Mouse (Mus musculus): ENCODE results near the gene Ppp1r26. TPM values are rescaled to one million over a fixed set of nuclear protein-coding genes. Genes with fewer than 3 reads are reported as not detected.
A peak's percentile ranks its signal among the peaks of the same experiment; 100 is the strongest.
"Not testable (repeated sequence)": the region's sequence is repeated elsewhere in the genome, so short reads cannot be mapped to it uniquely, and the experiment has no call there.

The Ppp1r26 gene
- total RNA-seq, 2 experiments from 2014 or later, result 11.5 to 12.0 TPM

GRCm38 (mm10) chr2:28440842-28441241 is 5.8 kb upstream of the Ppp1r26 start:
- no peak for DNase-seq (ENCODE audit: low spot score in 2 of 2)

DNA sequence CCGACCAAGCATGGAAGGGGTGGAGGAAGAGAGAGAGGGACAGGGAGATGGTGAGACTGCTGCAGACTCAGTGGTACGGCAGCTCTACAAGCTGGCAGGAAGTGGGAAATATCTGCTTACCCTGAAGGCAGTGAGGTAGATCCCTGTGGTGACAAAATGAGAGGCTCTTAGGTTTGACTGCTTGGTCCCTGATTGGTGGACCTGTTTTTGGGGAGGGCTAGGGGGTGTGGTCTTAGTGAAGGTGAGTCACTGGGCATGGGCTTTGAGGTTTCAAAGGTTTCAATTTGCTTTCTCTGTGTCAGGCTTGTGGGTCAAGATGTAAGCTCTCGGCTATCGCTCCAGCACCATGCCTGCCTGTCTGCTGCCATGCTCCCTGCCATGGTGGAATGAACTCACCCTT is 1.5 kb upstream of the Ppp1r26 start:
- DNase-seq (ENCODE audit: low spot score in 2 of 2), result no peak

GRCm38 (mm10) chr2:28446181-28446514 is 452 bp upstream of the Ppp1r26 start:
- no peak for DNase-seq (ENCODE audit: low spot score in 2 of 2)

DNA sequence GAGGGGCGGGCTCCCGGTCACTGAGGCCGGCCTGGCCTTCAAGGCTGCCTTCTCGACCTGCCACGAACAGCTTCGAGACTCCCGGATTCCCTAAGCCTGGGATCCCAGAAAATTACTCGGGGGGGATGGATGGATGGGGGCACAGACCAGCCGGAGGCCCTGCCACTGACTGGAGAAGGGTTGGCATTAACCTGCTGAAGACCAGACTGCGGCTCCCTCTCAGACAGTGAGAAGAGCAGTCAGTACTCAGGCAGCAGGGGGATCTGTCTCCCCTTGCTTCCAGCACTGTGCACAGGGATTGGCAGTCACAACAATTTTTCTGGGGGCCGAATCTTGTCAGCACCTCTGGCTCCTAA is 693 bp downstream of the Ppp1r26 start:
- no peak for DNase-seq (ENCODE audit: low spot score in 2 of 2)

DNA sequence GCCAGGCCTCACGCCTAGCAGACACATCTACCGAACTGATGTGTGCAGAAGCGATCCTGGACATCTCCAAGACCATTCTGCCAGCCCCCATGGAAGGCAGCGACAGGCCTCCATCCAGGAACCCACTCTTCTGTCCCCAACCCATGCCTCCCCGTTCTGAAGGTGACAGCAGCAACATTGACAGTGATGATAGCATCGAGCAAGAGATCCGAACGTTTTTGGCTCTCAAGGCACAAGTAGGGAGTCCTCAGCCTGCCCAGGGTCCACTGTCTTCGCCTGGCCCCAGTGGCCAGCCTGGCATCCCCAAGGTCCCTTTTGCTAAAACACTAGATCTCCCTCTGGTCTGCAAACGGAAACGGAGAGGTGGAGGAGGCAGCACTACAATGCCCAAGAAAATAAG is 5.1 kb downstream of the Ppp1r26 start:
- no peak for DNase-seq (ENCODE audit: low spot score in 2 of 2)

DNA sequence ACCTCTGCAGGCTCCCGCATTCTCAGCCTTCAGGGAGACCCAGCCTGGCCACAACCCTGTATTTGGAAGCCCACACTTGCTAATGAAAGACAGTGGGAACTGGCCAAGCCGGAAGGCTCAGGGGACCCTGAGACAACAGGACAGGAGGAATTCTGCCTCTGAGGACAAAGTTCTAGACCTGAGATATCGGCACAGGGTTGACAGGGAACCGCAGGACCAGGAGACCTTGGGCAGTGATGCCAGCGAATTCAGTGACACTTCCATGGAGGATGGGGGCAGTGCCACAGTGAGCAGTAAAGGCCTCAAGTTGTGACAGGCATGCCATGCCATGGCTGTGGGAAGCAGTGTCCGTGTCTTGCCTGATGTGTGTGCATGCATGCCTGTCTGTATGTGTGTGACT is 6.9 kb downstream of the Ppp1r26 start:
- no peak for DNase-seq (ENCODE audit: low spot score in 2 of 2)

GRCm38 (mm10) chr2:28456616-28457015 is 10.0 kb downstream of the Ppp1r26 start:
- no peak for DNase-seq (ENCODE audit: low spot score in 2 of 2)

DNA sequence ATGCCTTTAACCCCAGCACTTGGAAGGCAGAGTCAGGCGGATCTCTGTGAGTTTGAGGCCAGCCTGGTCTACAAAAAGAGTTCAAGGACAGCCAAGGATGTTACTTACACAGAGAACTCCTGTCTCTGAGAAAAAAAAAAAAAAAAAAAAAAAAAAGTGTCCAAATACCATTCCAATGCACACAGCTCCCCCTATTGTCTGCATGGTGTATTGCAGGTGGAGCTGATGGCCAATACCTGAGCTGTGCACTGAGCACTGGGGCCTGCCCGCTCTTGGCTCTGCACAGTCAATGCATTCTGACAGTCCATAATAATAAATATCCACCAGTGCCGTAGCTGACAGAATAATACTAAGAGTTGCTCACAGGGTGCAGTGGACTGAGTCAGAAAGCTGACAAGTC is 17.3 kb downstream of the Ppp1r26 start:
- DNase-seq (ENCODE audit: low spot score in 2 of 2), result no peak

DNA sequence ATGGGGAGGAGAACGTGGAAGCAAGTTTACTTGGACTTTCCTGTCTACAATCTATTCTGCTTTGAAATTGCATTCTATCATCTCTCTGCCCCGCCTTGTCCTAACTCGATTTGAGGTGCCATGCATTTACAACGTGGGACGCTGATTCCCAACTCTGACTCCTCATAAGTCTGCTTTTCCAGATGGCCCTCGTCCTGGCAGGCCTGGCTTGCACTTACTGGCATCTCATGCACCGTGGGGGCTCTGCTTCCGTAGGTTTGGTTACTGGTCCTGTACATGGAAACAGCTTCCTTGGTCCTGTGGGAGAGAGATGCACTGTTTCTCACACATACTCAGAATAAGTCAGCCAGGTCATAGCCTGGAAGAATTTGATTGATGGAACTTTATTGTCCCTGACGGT is 18.3 kb downstream of the Ppp1r26 start:
- DNase-seq (ENCODE audit: low spot score in 2 of 2), result no peak

GRCm38 (mm10) chr2:28465836-28466518 is 19.4 kb downstream of the Ppp1r26 start, which contains the start of gene 1700007K13Rik:
Gene 1700007K13Rik (minus strand): TSS chr2:28466332.
- DNase-seq (ENCODE audit: low spot score in 2 of 2), result peak in 1 of 2 experiments; percentile 35

DNA sequence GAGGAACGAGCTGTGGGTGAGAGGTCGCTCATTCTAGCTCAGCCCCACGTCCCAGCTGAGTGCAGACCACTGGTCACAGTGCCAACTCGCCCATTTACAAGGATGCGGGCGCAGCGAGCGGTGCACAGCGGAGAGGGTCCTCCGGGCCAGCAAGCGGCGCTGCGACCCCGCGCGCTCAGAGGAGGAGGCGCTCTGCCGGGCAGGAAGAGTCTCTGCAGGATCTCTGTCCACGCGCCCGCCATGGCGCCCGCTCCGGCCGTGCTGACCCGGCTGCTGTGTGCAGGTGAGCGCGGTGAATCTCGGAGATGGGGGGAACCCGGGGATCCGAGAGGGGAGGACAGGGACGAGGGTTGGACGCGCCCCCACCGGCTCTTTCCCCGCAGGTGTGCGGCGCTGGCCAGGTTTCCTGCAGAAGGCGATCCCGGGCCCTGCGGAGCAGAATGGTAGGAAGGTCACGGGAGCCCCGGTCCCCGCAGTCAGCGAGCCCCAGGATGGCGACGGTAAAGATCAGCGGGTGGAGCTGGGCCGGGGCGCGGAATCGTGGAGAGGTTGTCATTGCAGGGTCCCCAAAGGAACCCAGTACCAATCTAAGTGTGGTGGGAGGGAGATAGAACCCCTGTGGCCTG is 21.4 kb downstream of the Ppp1r26 start, which contains the start of gene Mrps2:
Gene Mrps2 (plus strand): TSS at position 207 of the 626 bp plus-strand sequence.
- peak; percentile 71 to 76 for DNase-seq (ENCODE audit: low spot score in 2 of 2)

DNA sequence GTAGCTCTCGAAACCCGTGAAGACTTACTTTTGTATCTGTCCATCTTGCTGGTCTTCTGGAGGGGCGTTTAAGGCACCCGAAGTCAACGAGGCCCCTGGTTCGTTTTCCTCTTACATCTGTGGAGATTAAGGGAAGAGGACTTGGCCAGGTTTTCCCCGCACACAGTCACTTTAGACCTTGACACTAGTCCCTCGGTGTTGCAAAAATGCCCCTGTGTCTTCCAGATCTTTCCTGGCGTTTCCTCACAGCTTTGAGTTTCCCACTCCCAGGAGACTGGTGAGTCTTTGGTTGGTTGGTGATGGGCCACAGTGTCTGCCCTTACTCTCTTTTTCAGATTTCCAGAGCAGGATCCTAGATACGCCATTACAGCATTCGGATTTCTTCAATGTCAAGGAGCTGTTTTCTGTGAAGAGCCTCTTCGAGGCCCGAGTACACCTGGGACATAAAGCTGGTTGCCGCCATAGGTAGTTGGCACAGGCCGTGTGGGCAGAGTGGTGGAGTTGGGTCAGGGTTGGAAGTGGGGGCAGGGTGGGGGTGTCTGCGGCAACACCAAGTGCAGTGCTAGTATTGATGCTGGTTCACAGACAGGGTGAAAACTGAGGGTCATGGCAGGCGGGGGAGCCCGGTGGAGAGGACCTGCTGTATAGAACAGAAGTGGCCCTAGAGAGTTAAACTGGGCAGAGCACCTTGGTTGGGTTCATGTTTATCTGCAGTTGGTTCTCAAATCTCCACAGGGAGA is 22.1 kb downstream of the Ppp1r26 start:
- DNase-seq (ENCODE audit: low spot score in 2 of 2), result no peak

DNA sequence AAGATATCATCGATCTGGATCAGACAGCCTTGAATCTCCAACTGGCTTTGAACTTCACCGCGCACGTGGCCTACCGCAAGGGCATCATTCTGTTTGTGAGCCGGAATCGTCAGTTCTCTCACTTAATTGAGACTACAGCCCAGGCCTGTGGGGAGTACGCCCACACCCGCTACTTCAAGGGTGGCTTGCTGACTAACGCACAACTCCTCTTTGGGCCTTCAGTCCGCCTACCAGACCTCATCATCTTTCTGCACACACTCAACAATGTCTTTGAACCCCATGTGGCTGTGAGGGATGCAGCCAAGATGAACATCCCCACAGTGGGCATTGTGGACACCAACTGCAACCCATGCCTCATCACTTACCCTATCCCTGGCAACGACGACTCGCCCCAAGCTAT is 22.9 kb downstream of the Ppp1r26 start:
- DNase-seq (ENCODE audit: low spot score in 2 of 2), result no peak

DNA sequence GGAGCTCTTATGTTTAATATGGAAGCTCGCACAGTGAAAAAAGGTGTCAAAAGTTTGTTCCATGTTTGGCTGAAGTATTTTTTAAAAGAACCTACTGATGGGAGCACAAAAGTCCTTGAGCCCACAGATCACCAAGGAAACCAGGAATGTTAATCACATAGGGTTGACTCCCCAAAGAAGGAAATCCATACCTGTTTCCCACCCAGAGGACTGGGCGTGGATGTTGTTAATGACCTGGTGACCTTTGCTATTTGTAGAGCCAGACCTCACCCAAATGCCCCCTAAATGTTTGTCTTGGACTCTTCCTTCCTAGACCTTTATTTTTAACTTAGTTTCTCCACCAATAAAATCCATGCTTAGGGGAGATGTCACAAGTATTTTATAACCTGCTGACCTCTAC is 24.0 kb downstream of the Ppp1r26 start:
- DNase-seq (ENCODE audit: low spot score in 2 of 2), result no peak

- DNase-seq (ENCODE audit: low spot score in 2 of 2), result not testable (repeated sequence)
These were observed 25.4 kb downstream of the Ppp1r26 start for GRCm38 (mm10) chr2:28472011-28472410.

GRCm38 (mm10) chr2:28477993-28478392 is 31.4 kb downstream of the Ppp1r26 start:
- not testable (repeated sequence) for DNase-seq (ENCODE audit: low spot score in 2 of 2)

- DNase-seq (ENCODE audit: low spot score in 2 of 2), result no peak
These were observed 32.9 kb downstream of the Ppp1r26 start for GRCm38 (mm10) chr2:28479208-28480204.

DNA sequence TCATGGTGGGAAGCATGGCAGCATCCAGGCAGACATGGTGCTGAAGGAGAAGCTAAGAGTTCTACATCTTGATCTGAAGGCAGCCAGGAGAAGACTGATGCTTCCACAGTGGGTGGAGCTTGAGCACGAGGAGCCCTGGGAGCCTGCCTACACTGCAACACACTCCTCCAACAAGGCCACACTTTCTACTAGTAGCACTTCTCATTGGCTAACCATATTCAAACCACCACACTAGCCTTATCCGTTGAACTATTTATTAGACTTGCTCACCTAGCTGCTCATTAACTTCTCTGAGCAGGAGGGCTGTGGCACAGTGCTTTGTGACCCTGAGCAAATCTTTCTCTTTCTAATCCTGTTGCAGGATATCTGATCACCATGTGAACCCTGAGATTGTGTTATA is 37.3 kb downstream of the Ppp1r26 start:
- no peak for DNase-seq (ENCODE audit: low spot score in 2 of 2)

- no peak for DNase-seq (ENCODE audit: low spot score in 2 of 2)
These were observed 47.9 kb downstream of the Ppp1r26 start for GRCm38 (mm10) chr2:28494521-28494920.

DNA sequence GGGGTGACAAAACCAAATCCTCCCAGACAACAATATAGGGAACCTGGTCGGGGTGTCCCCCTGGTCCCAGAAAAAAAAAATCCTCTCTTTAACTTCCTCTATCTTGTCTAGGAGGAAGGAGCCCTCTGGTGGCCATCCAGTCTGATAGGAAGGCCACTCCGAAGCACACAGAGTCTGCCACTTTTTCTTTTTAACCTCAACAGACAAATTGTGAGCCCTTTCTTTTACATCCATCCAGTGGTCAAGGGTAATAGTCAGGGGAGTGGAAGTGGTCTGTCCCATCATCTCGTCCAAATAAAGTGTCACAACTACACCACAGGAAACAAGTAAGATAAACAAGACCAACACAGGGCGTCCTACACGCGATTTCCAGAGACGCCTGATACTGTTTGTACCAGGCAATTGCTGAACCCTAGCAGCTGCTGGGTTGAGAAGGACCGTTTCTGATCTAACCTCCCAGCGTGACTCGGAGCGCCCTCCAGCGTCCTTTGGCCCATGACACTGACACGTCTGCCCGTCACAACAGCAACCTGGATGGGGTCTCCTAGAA is 48.7 kb downstream of the Ppp1r26 start:
- no peak for DNase-seq (ENCODE audit: low spot score in 2 of 2)
